Mouse (Mus musculus) intestine, embryonic 16.5 days (tissue): ENCODE results near the gene Wtap. TPM values are rescaled to one million over a fixed set of nuclear protein-coding genes. Genes with fewer than 3 reads are reported as not detected.
A peak's percentile ranks its signal among the peaks of the same experiment; 100 is the strongest.

Source experiments
- ATAC-seq: fragments of 200-750 bp; cut with Nextera tagmentation; 2 replicates; pipeline ENCODE4 v1.8.0; 2017; ENCODE audit warnings: moderate TSS enrichment, moderate library complexity
- H3K27ac ChIP-seq: fragments of 300-500 bp; sonication (generic); 2 replicates; pipeline ENCODE4 v1.5.1; 2014; ENCODE audit warnings: mild to moderate bottlenecking, low read length
- H3K27me3 ChIP-seq: fragments of 300-500 bp; sonication (generic); replicated peaks from 2 replicates; pipeline ENCODE4 v1.6.1; 2014; ENCODE audit warnings: low read length, control low read depth, mixed read lengths; ENCODE audit not compliant: control insufficient read depth, insufficient read depth
- H3K36me3 ChIP-seq: fragments of 300-500 bp; sonication (generic); 2 replicates; pipeline ENCODE4 v1.6.1; 2014; ENCODE audit warnings: low read length, control low read depth; ENCODE audit not compliant: control insufficient read depth, insufficient read depth
- H3K4me1 ChIP-seq: fragments of 300-500 bp; sonication (generic); 2 replicates; pipeline ENCODE4 v1.6.1; 2014; ENCODE audit warnings: low read length, control low read depth, mixed read lengths; ENCODE audit not compliant: control insufficient read depth, insufficient read depth
- H3K4me2 ChIP-seq: fragments of 300-500 bp; sonication (generic); 2 replicates; pipeline ENCODE4 v1.6.1; 2014; ENCODE audit warnings: low read depth, low read length, control low read depth
- H3K4me3 ChIP-seq: fragments of 300-500 bp; sonication (generic); 2 replicates; pipeline ENCODE4 v1.5.1; 2014; ENCODE audit warnings: mild to moderate bottlenecking, low read length
- H3K9ac ChIP-seq: fragments of 300-500 bp; sonication (generic); 2 replicates; pipeline ENCODE4 v1.6.1; 2014; ENCODE audit warnings: low read depth, low read length
- H3K9me3 ChIP-seq: fragments of 300-500 bp; sonication (generic); 2 replicates; pipeline ENCODE4 v1.6.1; 2016; ENCODE audit warnings: low read length, control low read depth; ENCODE audit not compliant: control insufficient read depth
- WGBS: fragments of 180-500 bp; shearing (Covaris S2); extraction: QIAGEN DNeasy Blood & Tissue Kit; methylation state at CpG from one replicate; pipeline ENCODE4 v1.1.7; 2014; 5-methylcytosine and 5-hydroxymethylcytosine counted together
- polyA plus RNA-seq: library from polyadenylated mRNA; unstranded; fragments of >200 nt; fragmentation: Nextera tagmentation; extraction: Ambion mirVana; gene quantifications from 2 replicates; pipeline ENCODE4 v1.2.1, GENCODE M21; 2015

Gene Wtap
- polyA plus RNA-seq, 1 experiment from 2014 or later, result 86.6 TPM

- H3K9me3 ChIP-seq, result no peaks in the 10 kb centered on the region
- no peak overlapping the region for H3K4me3 ChIP-seq
- no peak overlapping the region for H3K27ac ChIP-seq
- no peak overlapping the region for H3K4me2 ChIP-seq
- H3K27me3 ChIP-seq, result no peaks in the 10 kb centered on the region
- peak; percentile 61 for ATAC-seq
- 87% methylated on average over 8 of the region's 8 CpGs for WGBS
- no peaks in the 10 kb centered on the region for H3K4me1 ChIP-seq
- peaks cover 21% of the 10 kb centered on the region for H3K36me3 ChIP-seq
- H3K9ac ChIP-seq, result no peak overlapping the region
Measured at GRCm38 (mm10) chr17:12925703-12926180, 68.2 kb downstream of the Wtap start.

- Histone ChIP-seq H3K4me3 (no peak overlapping the region), H3K27me3 (no peaks in the 10 kb centered on the region), H3K27ac (no peak overlapping the region), H3K9me3 (no peaks in the 10 kb centered on the region), H3K4me1 (no peaks in the 10 kb centered on the region), H3K36me3 (peaks cover 21% of the 10 kb centered on the region), H3K9ac (no peak overlapping the region), H3K4me2 (no peak overlapping the region)
- 86% methylated on average over 3 of the region's 3 CpGs for WGBS
- ATAC-seq, result no peak
Measured at GRCm38 (mm10) chr17:12925001-12925400, 69.0 kb downstream of the Wtap start.

- no peak for ATAC-seq
- 87% methylated on average over 1 of the region's 1 CpGs for WGBS
- H3K36me3 ChIP-seq, result peaks cover 21% of the 10 kb centered on the region
Measured at GRCm38 (mm10) chr17:12921073-12921472, 72.9 kb downstream of the Wtap start.

More at GRCm38 (mm10) chr17:12921073-12921472, 72.9 kb downstream of the Wtap start:
- H3K4me2 ChIP-seq, result no peak overlapping the region
- H3K4me1 ChIP-seq, result no peaks in the 10 kb centered on the region
- H3K27me3 ChIP-seq, result no peaks in the 10 kb centered on the region
- no peaks in the 10 kb centered on the region for H3K9me3 ChIP-seq
- H3K9ac ChIP-seq, result no peak overlapping the region
- no peak overlapping the region for H3K4me3 ChIP-seq
- no peak overlapping the region for H3K27ac ChIP-seq

Other genes with a start within 250 kb of the Wtap start
- 26.6 and 36.2 TPM in 2 replicates for gene Igf2r, start 224.5 kb downstream of the Wtap start, polyA plus RNA-seq
- gene Mas1, start 126.0 kb downstream of the Wtap start, polyA plus RNA-seq, result 0.28 and 0.78 TPM in 2 replicates
- not detected in 2 replicates for gene Mrgprh, start 118.1 kb downstream of the Wtap start, polyA plus RNA-seq
- 0.53 and 1.1 TPM in 2 replicates for gene Pnldc1, start 83.9 kb downstream of the Wtap start, polyA plus RNA-seq
- 307 and 348 TPM in 2 replicates for gene Tcp1, start 78.5 kb downstream of the Wtap start, polyA plus RNA-seq
- 159 and 183 TPM in 2 replicates for gene Mrpl18, start 77.8 kb downstream of the Wtap start, polyA plus RNA-seq
- 0.91 and 0.99 TPM in 2 replicates for gene Acat3, start 53.6 kb downstream of the Wtap start, polyA plus RNA-seq
- 253 and 259 TPM in 2 replicates for gene Acat2, start 33.4 kb downstream of the Wtap start, polyA plus RNA-seq
- gene Sod2, start 12.7 kb upstream of the Wtap start, polyA plus RNA-seq, result 191 and 196 TPM in 2 replicates
- gene Gpr31b, start 58.1 kb upstream of the Wtap start, polyA plus RNA-seq, result not detected in 2 replicates
- 0.16 and 0.21 TPM in 2 replicates for gene Tcp10b, start 66.9 kb upstream of the Wtap start, polyA plus RNA-seq
- not detected in 2 replicates for gene Unc93a, start 137.6 kb upstream of the Wtap start, polyA plus RNA-seq
- gene Smok2a, start 227.0 kb upstream of the Wtap start, polyA plus RNA-seq, result not detected in 2 replicates
- not detected in 2 replicates for gene Smok2b, start 236.1 kb upstream of the Wtap start, polyA plus RNA-seq